Mouse (Mus musculus) kidney, embryonic 16.5 days (tissue): ENCODE data around the gene Psmc3. TPM values are rescaled to one million over a fixed set of nuclear protein-coding genes. Genes with fewer than 3 reads are reported as not detected.

Source experiments
- ATAC-seq: fragments of 200-750 bp; cut with Nextera tagmentation; 2 replicates; pipeline ENCODE4 v1.8.0; 2017; ENCODE audit warnings: moderate TSS enrichment; ENCODE audit not compliant: low FRiP score, low TSS enrichment
- H3K27ac ChIP-seq: fragments of 300-500 bp; sonication (generic); 2 replicates; pipeline ENCODE4 v1.5.1; 2014; ENCODE audit warnings: low read length
- H3K27me3 ChIP-seq: fragments of 300-500 bp; sonication (generic); 2 replicates; pipeline ENCODE4 v1.6.1; 2014; ENCODE audit warnings: low read length, control low read depth, mixed read lengths; ENCODE audit not compliant: insufficient read depth
- H3K36me3 ChIP-seq: fragments of 300-500 bp; sonication (generic); 2 replicates; pipeline ENCODE4 v1.6.1; 2014; ENCODE audit warnings: low read length, control low read depth, mixed read lengths; ENCODE audit not compliant: insufficient read depth
- H3K4me1 ChIP-seq: fragments of 300-500 bp; sonication (generic); 2 replicates; pipeline ENCODE4 v1.6.1; 2014; ENCODE audit warnings: low read length, control low read depth, mixed read lengths; ENCODE audit not compliant: insufficient read depth
- H3K4me2 ChIP-seq: fragments of 300-500 bp; sonication (generic); replicated peaks from 2 replicates; pipeline ENCODE4 v1.6.1; 2014; ENCODE audit warnings: low read depth, low read length
- H3K4me3 ChIP-seq: fragments of 300-500 bp; sonication (generic); 2 replicates; pipeline ENCODE4 v1.5.1; 2014; ENCODE audit warnings: mild to moderate bottlenecking, low read length
- H3K9ac ChIP-seq: fragments of 300-500 bp; sonication (generic); replicated peaks from 2 replicates; pipeline ENCODE4 v1.6.1; 2014; ENCODE audit warnings: low read length
- H3K9me3 ChIP-seq: fragments of 300-500 bp; sonication (generic); 2 replicates; pipeline ENCODE4 v1.6.1; 2016; ENCODE audit warnings: low read length, control low read depth
- WGBS: fragments of 180-500 bp; shearing (Covaris S2); extraction: QIAGEN DNeasy Blood & Tissue Kit; methylation state at CpG from one replicate; pipeline ENCODE4 v1.1.7; 2014; 5-methylcytosine and 5-hydroxymethylcytosine counted together
- polyA plus RNA-seq: library from polyadenylated mRNA; unstranded; fragments of >200 nt; fragmentation: Nextera tagmentation; extraction: Ambion mirVana; gene quantifications from 2 replicates; pipeline ENCODE4 v1.2.1, GENCODE M21; 2015

Gene Psmc3
- polyA plus RNA-seq, 1 experiment from 2014 or later: 357 TPM

DNA sequence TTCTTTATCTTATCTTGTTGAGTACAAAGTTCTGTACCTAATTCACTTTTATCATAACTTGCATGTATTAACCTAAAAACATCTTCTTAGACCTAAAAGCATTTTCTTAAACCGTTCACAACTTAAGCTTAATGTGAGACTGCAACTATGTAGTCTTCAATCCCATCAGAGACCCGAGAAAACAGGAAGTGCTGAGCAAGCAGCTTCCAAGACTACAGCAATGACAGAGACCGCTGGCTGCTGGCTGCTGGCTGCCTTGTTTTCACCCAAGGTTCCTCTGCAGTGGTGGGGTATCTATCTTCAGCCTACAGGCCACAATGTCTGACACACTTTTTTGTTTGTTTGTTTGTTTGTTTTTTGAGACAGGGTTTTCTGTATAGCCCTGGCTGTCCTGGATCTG, 1.9 kb upstream of the Psmc3 start:
- ATAC-seq: no peak
- H3K27ac ChIP-seq: no peak overlapping the region
- no peaks in the 10 kb centered on the region for H3K27me3 ChIP-seq
- no peak overlapping the region for H3K9ac ChIP-seq
- H3K4me2 ChIP-seq: no peak overlapping the region
- no peaks in the 10 kb centered on the region for H3K9me3 ChIP-seq
- H3K4me3 ChIP-seq: no peak overlapping the region
- H3K4me1 ChIP-seq: peaks cover 8% of the 10 kb centered on the region
- H3K36me3 ChIP-seq: peaks cover 16% of the 10 kb centered on the region
- 70% methylated on average over 3 of the region's 3 CpGs for WGBS

DNA sequence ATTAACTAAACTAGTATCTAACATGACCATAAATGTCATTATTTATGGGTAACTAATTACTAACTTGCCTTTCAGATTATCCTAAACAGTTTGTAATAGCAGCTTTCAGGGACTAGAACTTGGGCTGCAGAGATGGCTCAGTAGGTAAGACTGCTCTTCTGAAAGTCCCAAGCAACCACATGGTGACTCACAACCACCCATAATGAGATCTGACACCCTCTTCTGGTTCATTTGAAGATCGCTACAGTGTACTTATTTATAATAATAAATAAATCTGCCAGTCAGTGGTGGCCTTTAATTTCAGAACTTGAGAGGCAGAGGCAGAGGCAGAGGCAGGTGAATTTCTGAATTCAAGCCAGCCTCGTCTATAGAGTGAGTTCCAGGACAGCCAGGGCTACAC, 1.1 kb upstream of the Psmc3 start:
- 39% methylated on average over 2 of the region's 2 CpGs for WGBS
- H3K36me3 ChIP-seq: peaks cover 25% of the 10 kb centered on the region
- no peak overlapping the region for H3K9ac ChIP-seq
- H3K4me2 ChIP-seq: peak overlapping the region; percentile 60
- no peak overlapping the region for H3K27ac ChIP-seq
- H3K9me3 ChIP-seq: no peaks in the 10 kb centered on the region
- peaks cover 8% of the 10 kb centered on the region for H3K4me1 ChIP-seq
- H3K27me3 ChIP-seq: no peaks in the 10 kb centered on the region
- H3K4me3 ChIP-seq: no peak overlapping the region
- ATAC-seq: no peak

DNA sequence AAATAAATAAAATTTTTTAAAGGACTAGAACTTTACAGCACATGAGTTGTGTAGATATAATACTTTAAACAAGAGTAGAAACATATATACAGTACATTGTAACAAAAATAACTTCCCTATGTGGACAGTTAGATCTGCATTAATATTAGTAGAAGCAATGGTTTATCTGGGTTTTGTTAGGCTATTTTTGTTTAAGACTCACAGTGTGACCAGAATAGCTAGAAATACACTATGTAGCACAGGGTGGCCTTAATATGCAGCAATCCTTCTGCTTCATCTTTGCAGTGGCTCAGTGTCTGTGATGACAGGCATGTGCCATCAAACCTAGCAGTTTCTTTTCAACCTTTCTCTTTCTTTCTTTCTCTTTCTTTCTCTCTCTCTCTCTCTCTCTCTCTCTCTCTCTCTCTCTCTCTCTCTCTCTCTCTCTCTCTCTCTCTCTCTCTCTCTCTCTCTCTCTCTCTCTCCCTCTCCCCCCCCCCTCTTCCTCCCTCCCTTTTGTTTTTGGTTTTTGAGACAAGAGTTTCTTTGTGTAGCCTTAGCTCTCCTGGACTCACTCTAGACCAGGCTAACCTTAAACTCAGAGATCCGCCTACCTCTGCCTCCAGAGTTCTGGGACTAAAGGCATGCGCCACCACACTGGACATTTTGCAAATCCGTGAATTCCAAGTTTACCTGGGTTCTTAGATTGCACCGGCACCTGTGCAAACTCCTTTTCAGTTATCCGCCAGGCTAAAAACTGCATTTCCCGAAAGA, 452 bp upstream of the Psmc3 start:
- Histone ChIP-seq H3K9me3 (no peaks in the 10 kb centered on the region), H3K27me3 (no peaks in the 10 kb centered on the region), H3K36me3 (peaks cover 31% of the 10 kb centered on the region), H3K4me3 (peak overlapping the region; percentile 74), H3K4me1 (peaks cover 8% of the 10 kb centered on the region), H3K9ac (peak overlapping the region; percentile 71), H3K27ac (no peak overlapping the region), H3K4me2 (peak overlapping the region; percentile 60)
- 0% methylated on average over 6 of the region's 6 CpGs for WGBS
- peak; percentile 63 for ATAC-seq

DNA sequence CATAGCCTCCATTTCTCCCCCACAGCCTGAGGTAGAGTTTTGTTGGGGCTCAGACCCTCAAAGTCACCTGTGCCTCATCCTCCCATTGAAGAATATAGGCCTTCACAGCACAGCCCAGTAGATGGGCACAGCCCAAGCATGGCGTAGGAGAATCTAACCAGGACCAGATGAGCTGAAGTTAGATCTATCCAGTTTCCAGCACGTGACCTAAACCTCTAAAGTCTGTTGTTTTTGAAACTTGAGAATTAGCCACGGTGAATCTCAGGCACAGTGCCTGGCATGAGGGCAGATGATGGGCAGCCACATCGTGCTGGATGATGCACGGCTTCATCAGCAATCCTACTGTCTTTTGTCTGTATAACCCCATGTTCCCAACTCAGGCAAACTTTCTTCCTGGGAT, 4.6 kb downstream of the Psmc3 start:
- Histone ChIP-seq H3K4me1 (peaks cover 13% of the 10 kb centered on the region), H3K9ac (no peak overlapping the region), H3K27me3 (no peaks in the 10 kb centered on the region), H3K9me3 (no peaks in the 10 kb centered on the region), H3K36me3 (peaks cover 74% of the 10 kb centered on the region), H3K27ac (no peak overlapping the region), H3K4me3 (no peak overlapping the region), H3K4me2 (no peak overlapping the region)
- 60% methylated on average over 5 of the region's 5 CpGs for WGBS
- ATAC-seq: no peak

DNA sequence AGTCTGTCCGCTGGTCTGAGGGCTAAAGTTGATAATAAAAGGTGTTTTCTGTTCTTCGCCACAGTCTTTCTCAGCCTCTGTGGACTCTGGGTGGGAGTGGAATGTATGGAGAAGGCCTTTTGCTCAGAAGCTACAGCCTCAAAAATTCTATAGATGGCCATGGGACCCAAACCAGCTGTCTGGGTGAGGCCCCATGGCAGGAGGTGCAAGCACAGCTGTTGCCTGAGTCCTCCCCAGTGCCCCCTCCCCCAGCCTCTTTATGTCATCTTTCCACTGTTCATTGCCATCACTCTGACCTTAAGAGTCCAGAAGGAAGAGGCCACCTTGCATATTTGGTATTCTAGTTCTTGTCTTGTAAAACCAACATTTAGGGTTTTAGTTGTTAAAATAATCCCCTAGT, 5.6 kb downstream of the Psmc3 start:
- Histone ChIP-seq H3K36me3 (peaks cover 83% of the 10 kb centered on the region), H3K4me3 (no peak overlapping the region), H3K27ac (no peak overlapping the region), H3K9ac (no peak overlapping the region), H3K27me3 (no peaks in the 10 kb centered on the region), H3K4me2 (no peak overlapping the region), H3K4me1 (peaks cover 13% of the 10 kb centered on the region), H3K9me3 (no peaks in the 10 kb centered on the region)
- 94% methylated on average over 2 of the region's 2 CpGs for WGBS
- ATAC-seq: no peak

DNA sequence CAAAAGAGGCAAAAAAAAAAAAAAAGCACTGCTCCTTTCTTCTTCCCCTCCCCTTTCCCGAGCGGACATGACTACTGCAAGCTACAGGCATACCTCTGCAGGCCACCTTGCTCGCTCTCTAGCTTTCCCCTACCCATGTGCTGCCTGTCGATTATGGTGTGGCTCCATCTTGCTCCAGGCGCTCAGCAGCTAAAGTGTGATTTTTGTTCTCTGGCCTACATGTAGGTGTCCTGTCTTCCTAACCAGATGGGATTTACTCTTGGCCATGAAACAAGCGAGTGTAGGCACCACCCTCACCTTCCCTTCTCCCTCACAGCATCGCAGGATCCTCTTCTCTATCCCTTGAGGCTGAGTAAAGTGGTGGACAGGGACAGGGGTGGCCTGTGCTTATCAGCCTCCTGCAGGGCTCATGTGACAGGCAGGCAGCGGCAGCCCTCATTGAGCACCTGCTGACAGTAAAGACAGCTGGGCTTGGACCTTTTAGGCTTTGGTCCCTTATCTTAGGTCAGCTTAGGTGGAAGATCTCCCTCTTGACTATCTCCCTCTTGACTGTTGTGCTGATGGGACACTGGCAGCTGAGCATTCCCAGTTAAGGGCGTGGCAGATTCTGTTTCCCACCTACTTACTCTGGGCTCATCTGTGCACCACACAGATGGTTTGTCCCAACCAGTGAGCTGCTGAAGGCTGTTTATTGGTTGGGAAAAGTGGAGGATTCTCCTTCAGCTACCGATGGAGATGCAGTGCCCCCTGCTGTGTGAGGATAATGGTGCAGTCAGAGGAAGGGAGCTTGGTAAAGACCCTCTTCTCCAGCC, 6.9 kb downstream of the Psmc3 start:
- H3K4me1 ChIP-seq: 0 out of 2 replicates have a peak, but pooled peaks cover 5% of the 10 kb centered on the region
- no peak overlapping the region for H3K9ac ChIP-seq
- WGBS: 82% methylated on average over 10 of the region's 10 CpGs
- peak; percentile 10; the same call in 1 of the 2 replicates for ATAC-seq
- H3K36me3 ChIP-seq: peaks cover 85% of the 10 kb centered on the region
- H3K4me2 ChIP-seq: no peak overlapping the region
- no peaks in the 10 kb centered on the region for H3K9me3 ChIP-seq
- no peak overlapping the region for H3K4me3 ChIP-seq
- H3K27ac ChIP-seq: no peak overlapping the region
- no peaks in the 10 kb centered on the region for H3K27me3 ChIP-seq

DNA sequence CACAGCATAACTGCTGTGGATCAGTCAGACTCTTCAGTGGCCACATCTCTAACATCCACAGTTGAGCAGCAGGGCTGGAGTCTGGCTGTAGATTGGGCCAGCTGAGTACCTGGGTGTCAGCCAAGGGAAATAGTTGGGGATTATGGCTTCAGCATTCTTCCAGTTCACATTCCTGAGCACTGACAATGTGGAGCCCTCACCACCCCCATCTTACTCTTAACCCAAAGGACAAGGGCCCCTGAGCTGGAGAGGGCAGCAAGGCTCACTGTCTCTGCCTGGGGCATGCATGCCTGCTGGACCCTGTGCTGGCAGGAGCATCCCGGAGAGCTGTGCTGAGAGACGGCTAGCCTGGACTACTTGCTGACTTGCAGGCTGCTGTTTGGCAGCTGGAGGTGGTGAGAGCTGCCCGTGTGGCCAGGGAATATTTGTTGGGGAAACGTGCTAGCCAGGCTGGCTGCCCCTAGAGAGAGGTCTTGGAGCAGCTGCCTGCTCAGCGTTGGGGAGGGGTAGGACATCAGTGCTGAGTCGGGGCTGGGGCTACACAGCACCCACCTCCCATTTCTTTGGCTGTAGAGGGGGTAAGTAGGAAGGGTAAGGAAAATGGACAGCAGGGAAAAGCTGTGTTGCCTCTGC, 8.2 kb downstream of the Psmc3 start:
- WGBS: 72% methylated on average over 6 of the region's 6 CpGs
- Histone ChIP-seq H3K36me3 (peaks cover 81% of the 10 kb centered on the region), H3K4me2 (no peak overlapping the region), H3K9me3 (no peaks in the 10 kb centered on the region), H3K27ac (peak overlapping the region; percentile 75; the same call in 1 of the 2 replicates), H3K9ac (no peak overlapping the region), H3K4me1 (0 out of 2 replicates have a peak, but pooled peaks cover 5% of the 10 kb centered on the region), H3K4me3 (no peak overlapping the region), H3K27me3 (no peaks in the 10 kb centered on the region)
- peak; percentile 26; the same call in 1 of the 2 replicates for ATAC-seq

DNA sequence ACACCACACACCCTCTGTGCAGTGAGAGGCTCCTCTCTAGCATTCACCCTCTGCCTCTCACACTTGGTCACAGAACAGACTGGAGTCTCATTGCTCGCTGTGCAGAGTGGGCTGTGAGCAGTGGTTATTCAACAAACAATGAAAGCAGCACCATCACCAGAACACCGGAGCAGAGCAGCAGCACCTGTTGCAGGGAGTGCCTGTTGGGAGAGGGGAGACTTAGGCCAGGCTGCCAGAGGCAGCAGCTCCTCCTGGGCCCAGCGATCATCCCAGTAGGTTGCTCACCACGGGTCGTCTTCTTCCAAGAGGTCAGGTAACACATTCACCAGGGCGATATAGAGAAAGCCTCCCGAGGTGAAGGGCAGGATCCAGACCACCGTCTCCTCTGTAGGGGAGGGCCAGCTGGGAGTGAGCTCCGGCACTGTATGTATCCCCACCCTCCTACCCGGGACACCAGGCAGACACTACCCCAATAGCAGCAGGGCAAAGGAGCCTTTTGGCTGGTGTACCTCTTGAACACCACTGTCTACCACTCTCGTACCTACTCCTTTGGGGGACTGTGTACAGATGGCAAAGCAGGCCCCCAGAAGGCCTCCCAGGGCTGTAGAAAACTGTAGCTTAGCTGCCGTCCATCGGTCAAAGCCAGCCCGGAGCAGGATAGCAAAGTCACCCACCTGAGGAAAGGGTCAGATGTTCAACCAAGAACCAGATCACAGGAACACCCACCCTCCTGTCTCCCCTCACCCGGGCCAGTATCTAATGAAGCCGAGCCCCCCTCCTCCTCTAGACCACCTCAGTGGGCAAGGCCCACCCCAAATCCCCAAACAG, 9.2 kb downstream of the Psmc3 start:
- Histone ChIP-seq H3K36me3 (peaks cover 73% of the 10 kb centered on the region), H3K27me3 (no peaks in the 10 kb centered on the region), H3K27ac (no peak overlapping the region; the same call in 1 of the 2 replicates), H3K9ac (no peak overlapping the region), H3K4me2 (no peak overlapping the region), H3K4me1 (0 out of 2 replicates have a peak, but pooled peaks cover 5% of the 10 kb centered on the region), H3K4me3 (no peak overlapping the region), H3K9me3 (no peaks in the 10 kb centered on the region)
- no peak for ATAC-seq
- WGBS: 89% methylated on average over 16 of the region's 16 CpGs

DNA sequence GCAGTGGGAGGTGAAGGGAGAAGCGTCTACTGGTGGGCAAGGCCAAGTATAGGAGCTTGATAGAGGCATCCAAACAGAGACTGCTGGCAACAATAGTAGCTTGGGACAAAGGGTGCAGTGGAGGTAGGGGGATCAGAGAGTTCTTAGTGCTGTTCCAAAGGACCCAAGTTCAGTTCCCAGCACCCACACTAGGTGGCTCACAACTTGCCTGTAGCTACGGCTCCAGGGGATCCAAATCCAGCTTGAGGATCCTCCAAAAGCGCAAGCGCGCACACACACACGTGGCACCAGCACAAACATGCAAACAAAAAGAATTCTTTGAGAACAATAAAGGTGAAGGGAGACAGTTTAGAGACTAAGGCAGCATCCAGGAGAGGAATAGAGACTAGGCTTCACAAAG, 10.4 kb downstream of the Psmc3 start:
- H3K36me3 ChIP-seq: peaks cover 61% of the 10 kb centered on the region
- no peak for ATAC-seq

More for the DNA sequence above, 10.4 kb downstream of the Psmc3 start:
- 82% methylated on average over 6 of the region's 6 CpGs for WGBS
- no peak overlapping the region for H3K9ac ChIP-seq
- peaks cover 15% of the 10 kb centered on the region for H3K4me1 ChIP-seq
- H3K4me3 ChIP-seq: no peak overlapping the region
- H3K9me3 ChIP-seq: no peaks in the 10 kb centered on the region
- no peak overlapping the region for H3K27ac ChIP-seq
- no peak overlapping the region for H3K4me2 ChIP-seq
- H3K27me3 ChIP-seq: no peaks in the 10 kb centered on the region
